Mouse (Mus musculus) forebrain, embryonic 13.5 days (tissue): ENCODE measurements around the gene Tsga13. TPM values are rescaled to one million over a fixed set of nuclear protein-coding genes. Genes with fewer than 3 reads are reported as not detected.
A peak's percentile ranks its signal among the peaks of the same experiment; 100 is the strongest.

ENCODE experiments used
- ATAC-seq: fragments of 200-750 bp; cut with Nextera tagmentation; 2 replicates; pipeline ENCODE4 v1.8.0; 2017
- H3K27ac ChIP-seq: fragments of 300-500 bp; sonication (generic); 2 replicates; pipeline ENCODE4 v1.5.1; 2015; ENCODE audit warnings: inconsistent platforms, mild to moderate bottlenecking, moderate library complexity
- H3K27me3 ChIP-seq: fragments of 300-500 bp; sonication (generic); 2 replicates; pipeline ENCODE4 v1.6.1; 2015; ENCODE audit warnings: mild to moderate bottlenecking, inconsistent platforms
- H3K36me3 ChIP-seq: fragments of 300-500 bp; sonication (generic); 2 replicates; pipeline ENCODE4 v1.6.1; 2015; ENCODE audit warnings: mild to moderate bottlenecking, inconsistent platforms; ENCODE audit not compliant: poor library complexity, severe bottlenecking
- H3K4me1 ChIP-seq: fragments of 300-500 bp; sonication (generic); 2 replicates; pipeline ENCODE4 v1.6.1; 2015; ENCODE audit warnings: inconsistent platforms
- H3K4me2 ChIP-seq: fragments of 300-500 bp; sonication (generic); 2 replicates; pipeline ENCODE4 v1.6.1; 2015; ENCODE audit warnings: inconsistent platforms, mild to moderate bottlenecking, moderate library complexity
- H3K4me3 ChIP-seq: fragments of 300-500 bp; sonication (generic); 2 replicates; pipeline ENCODE4 v1.5.1; 2015; ENCODE audit warnings: mild to moderate bottlenecking, inconsistent platforms
- H3K9ac ChIP-seq: fragments of 300-500 bp; sonication (generic); 2 replicates; pipeline ENCODE4 v1.6.1; 2015; ENCODE audit warnings: mild to moderate bottlenecking, inconsistent platforms
- H3K9me3 ChIP-seq: fragments of 300-500 bp; sonication (generic); replicated peaks from 2 replicates; pipeline ENCODE4 v1.6.1; 2016; ENCODE audit warnings: inconsistent platforms
- WGBS: fragments of 180-500 bp; shearing (Covaris S2); methylation state at CpG from one replicate; pipeline ENCODE4 v1.1.7; 2015; 5-methylcytosine and 5-hydroxymethylcytosine counted together
- polyA plus RNA-seq: library from polyadenylated mRNA; unstranded; fragments of >200 nt; fragmentation: Nextera tagmentation; extraction: Ambion mirVana; gene quantifications from 2 replicates; pipeline ENCODE4 v1.2.1, GENCODE M21; 2015

The Tsga13 gene
- 0.19 and 0.58 TPM in 2 replicates for polyA plus RNA-seq

GRCm38 (mm10) chr6:30915473-30915872, at the start of gene Tsga13:
TSS of gene Tsga13 (minus strand) at chr6:30915573.
- no peak within 1 kb of the TSS for H3K9ac ChIP-seq
- no peaks in the 10 kb centered on the region for H3K36me3 ChIP-seq
- 93% methylated on average over 2 of the region's 2 CpGs for WGBS
- no peaks in the 10 kb centered on the region for H3K4me1 ChIP-seq
- H3K27me3 ChIP-seq, result no peaks in the 10 kb centered on the region
- H3K9me3 ChIP-seq, result no peaks in the 10 kb centered on the region
- no peak for ATAC-seq
- no peak within 1 kb of the TSS for H3K4me3 ChIP-seq
- H3K27ac ChIP-seq, result no peak within 1 kb of the TSS
- H3K4me2 ChIP-seq, result no peak within 1 kb of the TSS

- Histone ChIP-seq H3K27me3 (peaks cover 85% of the 10 kb centered on the region), H3K36me3 (peaks cover 10% of the 10 kb centered on the region), H3K9me3 (peaks cover 29% of the 10 kb centered on the region), H3K4me2 (peak within 1 kb of the TSS; percentile 80), H3K4me1 (peaks cover 5% of the 10 kb centered on the region), H3K9ac (peak within 1 kb of the TSS; percentile 40), H3K27ac (no peak within 1 kb of the TSS), H3K4me3 (peak within 1 kb of the TSS; percentile 49)
- ATAC-seq, result 0 out of 2 replicates have a peak, but pooled peaks have one; percentile 21
- WGBS, result under 1% methylated on average over 68 of the region's 75 CpGs
Measured at GRCm38 (mm10) chr6:30958736-30959540, 43.6 kb upstream of the Tsga13 start, which contains the start of gene Klf14. TSS of gene Klf14 (minus strand) at chr6:30959078.

- H3K27ac ChIP-seq, result no peak overlapping the region
- WGBS, result 2% methylated on average over 76 of the region's 84 CpGs
- H3K27me3 ChIP-seq, result peaks cover 78% of the 10 kb centered on the region
- 0 out of 2 replicates have a peak, but pooled peaks have one; percentile 24 for ATAC-seq
- H3K4me3 ChIP-seq, result peak overlapping the region; percentile 49
- peaks cover 29% of the 10 kb centered on the region for H3K9me3 ChIP-seq
- H3K36me3 ChIP-seq, result peaks cover 10% of the 10 kb centered on the region
- H3K9ac ChIP-seq, result peak overlapping the region; percentile 40; the same call in 1 of the 2 replicates
- peak overlapping the region; percentile 80 for H3K4me2 ChIP-seq
- H3K4me1 ChIP-seq, result peaks cover 5% of the 10 kb centered on the region
Measured at GRCm38 (mm10) chr6:30957784-30958735, 42.7 kb upstream of the Tsga13 start.

GRCm38 (mm10) chr6:30939264-30939663, 23.9 kb upstream of the Tsga13 start:
- H3K9ac ChIP-seq, result no peak overlapping the region
- H3K4me2 ChIP-seq, result no peak overlapping the region
- no peak overlapping the region for H3K4me3 ChIP-seq
- WGBS, result 81% methylated on average over 5 of the region's 5 CpGs
- H3K36me3 ChIP-seq, result no peaks in the 10 kb centered on the region
- H3K4me1 ChIP-seq, result no peaks in the 10 kb centered on the region
- no peaks in the 10 kb centered on the region for H3K9me3 ChIP-seq
- H3K27me3 ChIP-seq, result no peaks in the 10 kb centered on the region
- ATAC-seq, result no peak
- no peak overlapping the region for H3K27ac ChIP-seq

GRCm38 (mm10) chr6:30922821-30923220, 7.4 kb upstream of the Tsga13 start:
- H3K27me3 ChIP-seq, result no peaks in the 10 kb centered on the region
- 44% methylated on average over 2 of the region's 2 CpGs for WGBS

GRCm38 (mm10) chr6:30921826-30922225, 6.5 kb upstream of the Tsga13 start:
- H3K36me3 ChIP-seq, result no peaks in the 10 kb centered on the region
- no peaks in the 10 kb centered on the region for H3K4me1 ChIP-seq
- no peaks in the 10 kb centered on the region for H3K27me3 ChIP-seq
- peak overlapping the region; percentile 51; the same call in 1 of the 2 replicates for H3K4me2 ChIP-seq
- WGBS, result 67% methylated on average over 10 of the region's 11 CpGs
- H3K4me3 ChIP-seq, result no peak overlapping the region
- no peak for ATAC-seq
- no peak overlapping the region for H3K9ac ChIP-seq
- no peaks in the 10 kb centered on the region for H3K9me3 ChIP-seq
- no peak overlapping the region for H3K27ac ChIP-seq

More at GRCm38 (mm10) chr6:30922821-30923220, 7.4 kb upstream of the Tsga13 start:
- Histone ChIP-seq H3K9ac (no peak overlapping the region), H3K4me3 (no peak overlapping the region), H3K4me2 (no peak overlapping the region), H3K4me1 (no peaks in the 10 kb centered on the region), H3K9me3 (no peaks in the 10 kb centered on the region), H3K36me3 (no peaks in the 10 kb centered on the region), H3K27ac (no peak overlapping the region)
- ATAC-seq, result no peak

- Histone ChIP-seq H3K4me2 (peak overlapping the region; percentile 51), H3K4me3 (peak overlapping the region; percentile 25), H3K9ac (peak overlapping the region; percentile 45; the same call in 1 of the 2 replicates), H3K27ac (no peak overlapping the region; the same call in 1 of the 2 replicates), H3K36me3 (no peaks in the 10 kb centered on the region), H3K4me1 (no peaks in the 10 kb centered on the region), H3K9me3 (no peaks in the 10 kb centered on the region), H3K27me3 (no peaks in the 10 kb centered on the region)
- WGBS, result 46% methylated on average over 21 of the region's 21 CpGs
- ATAC-seq, result peak; percentile 55; the same call in 1 of the 2 replicates
Measured at GRCm38 (mm10) chr6:30920834-30921675, 5.7 kb upstream of the Tsga13 start.

- H3K9me3 ChIP-seq, result no peaks in the 10 kb centered on the region
- no peaks in the 10 kb centered on the region for H3K27me3 ChIP-seq
- H3K4me2 ChIP-seq, result no peak overlapping the region
- no peak overlapping the region; the same call in 1 of the 2 replicates for H3K27ac ChIP-seq
- 34% methylated on average over 3 of the region's 3 CpGs for WGBS
- no peaks in the 10 kb centered on the region for H3K36me3 ChIP-seq
- peaks cover 4% of the 10 kb centered on the region; the same call in 1 of the 2 replicates for H3K4me1 ChIP-seq
- no peak overlapping the region for H3K9ac ChIP-seq
- ATAC-seq, result no peak
- no peak overlapping the region for H3K4me3 ChIP-seq
Measured at GRCm38 (mm10) chr6:30907970-30908369, 7.4 kb downstream of the Tsga13 start.

GRCm38 (mm10) chr6:30904911-30905310, 10.5 kb downstream of the Tsga13 start:
- no peaks in the 10 kb centered on the region for H3K36me3 ChIP-seq
- peaks cover 4% of the 10 kb centered on the region; the same call in 1 of the 2 replicates for H3K4me1 ChIP-seq
- WGBS, result 77% methylated on average over 5 of the region's 5 CpGs
- ATAC-seq, result no peak
- H3K27me3 ChIP-seq, result no peaks in the 10 kb centered on the region
- no peak overlapping the region for H3K27ac ChIP-seq
- H3K4me2 ChIP-seq, result no peak overlapping the region
- no peak overlapping the region for H3K9ac ChIP-seq
- H3K9me3 ChIP-seq, result no peaks in the 10 kb centered on the region
- H3K4me3 ChIP-seq, result no peak overlapping the region

GRCm38 (mm10) chr6:30904033-30904432, 11.3 kb downstream of the Tsga13 start:
- H3K9me3 ChIP-seq, result no peaks in the 10 kb centered on the region
- ATAC-seq, result no peak
- H3K4me3 ChIP-seq, result no peak overlapping the region
- no peak overlapping the region for H3K4me2 ChIP-seq
- H3K4me1 ChIP-seq, result peaks cover 4% of the 10 kb centered on the region; the same call in 1 of the 2 replicates
- no peaks in the 10 kb centered on the region for H3K36me3 ChIP-seq
- H3K27me3 ChIP-seq, result no peaks in the 10 kb centered on the region
- 55% methylated on average over 3 of the region's 3 CpGs for WGBS
- H3K27ac ChIP-seq, result no peak overlapping the region
- H3K9ac ChIP-seq, result no peak overlapping the region

- Histone ChIP-seq H3K4me1 (peaks cover 13% of the 10 kb centered on the region), H3K9me3 (no peaks in the 10 kb centered on the region), H3K36me3 (0 out of 2 replicates have a peak, but pooled peaks cover under 1% of the 10 kb centered on the region), H3K9ac (no peak overlapping the region), H3K4me2 (no peak overlapping the region), H3K4me3 (no peak overlapping the region), H3K27me3 (no peaks in the 10 kb centered on the region), H3K27ac (no peak overlapping the region)
- WGBS, result 82% methylated on average over 6 of the region's 6 CpGs
- no peak for ATAC-seq
Measured at GRCm38 (mm10) chr6:30897520-30897919, 17.9 kb downstream of the Tsga13 start.
